Mouse (Mus musculus) cerebellum, adult 2 months (tissue): ENCODE measurements around the gene Frmd4a.

ENCODE experiments used
- CTCF ChIP-seq: fragments of 200-500 bp; IDR thresholded peaks from 2 replicates; pipeline ENCODE4 v1.5.1; 2011; ENCODE audit warnings: low read depth, mild to moderate bottlenecking, control low read depth, low read length, moderate library complexity, borderline replicate concordance; ENCODE audit not compliant: insufficient read depth
- POLR2A ChIP-seq: fragments of 200-500 bp; IDR thresholded peaks from 2 replicates; pipeline ENCODE4 v1.6.1; 2011; ENCODE audit warnings: low read length, control low read depth, borderline replicate concordance; ENCODE audit not compliant: insufficient read depth

DNA sequence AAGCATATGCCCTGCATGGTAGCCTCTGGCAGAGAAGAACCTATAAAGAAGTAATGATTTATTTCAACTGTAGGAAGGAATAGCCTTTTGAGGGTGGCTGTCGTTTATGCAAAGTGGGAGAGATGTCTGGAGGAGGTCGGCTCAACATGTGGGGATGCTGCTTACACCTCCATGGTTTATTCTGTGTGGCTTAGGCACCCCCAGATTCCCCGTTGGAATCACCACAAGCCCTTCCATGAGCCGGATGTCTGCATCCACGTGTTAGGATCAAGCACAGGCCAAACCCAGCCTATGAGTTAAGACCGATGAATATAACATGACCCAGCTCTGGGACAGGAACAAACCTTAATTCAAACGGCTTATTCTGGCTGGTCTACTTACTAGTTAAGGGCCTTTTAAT is 284.2 kb downstream of the Frmd4a start:
- TF ChIP-seq POLR2A = no peak
- no peak for TF ChIP-seq CTCF
